Mouse (Mus musculus): ENCODE results near the gene Park7. TPM values are rescaled to one million over a fixed set of nuclear protein-coding genes. Genes with fewer than 3 reads are reported as not detected.

The Park7 gene
- total RNA-seq, 2 experiments from 2014 or later: 339 to 449 TPM

DNA sequence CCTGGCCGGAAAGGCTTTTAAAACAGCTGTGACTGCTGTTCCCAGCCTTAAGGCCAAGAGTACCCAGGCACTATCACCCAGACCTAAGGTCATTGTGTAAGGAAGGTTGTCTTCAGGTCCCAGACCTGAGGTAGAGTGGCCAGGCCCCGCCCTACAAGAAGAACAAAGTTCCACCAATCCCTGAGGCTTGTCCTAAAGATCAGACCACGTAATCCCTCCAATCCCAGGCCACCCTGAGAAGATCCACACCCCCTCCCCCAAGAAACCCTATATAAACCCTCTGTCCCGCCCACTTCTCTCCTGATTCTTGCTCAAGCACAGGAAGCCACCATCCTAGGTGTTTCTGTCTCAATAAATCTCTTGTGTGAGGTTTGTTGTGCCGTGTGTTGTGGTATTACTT is 33.9 kb downstream of the Park7 start:
- ATAC-seq (replicated peaks; ENCODE audit: poor library complexity): no peak

DNA sequence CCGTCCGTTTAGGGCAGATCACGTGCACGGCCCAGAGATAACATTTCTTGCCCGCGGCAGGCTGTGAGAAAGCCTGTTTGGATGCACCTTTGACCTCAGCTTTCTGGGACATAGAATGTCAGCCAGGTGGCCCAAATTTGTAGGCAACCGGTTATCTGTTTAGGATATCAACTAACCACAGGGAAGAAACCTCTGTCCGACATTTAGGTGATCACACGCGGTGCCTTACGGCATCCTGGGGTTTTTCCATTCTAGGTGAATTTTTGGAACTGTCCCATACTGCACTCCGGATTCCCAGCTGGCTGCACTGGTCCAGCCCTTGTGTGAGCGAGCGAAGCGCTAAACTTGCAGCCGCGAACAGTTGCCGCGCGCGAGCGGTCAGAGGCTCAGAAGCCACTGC is 34.6 kb downstream of the Park7 start:
- no peak for ATAC-seq (replicated peaks; ENCODE audit: poor library complexity)

DNA sequence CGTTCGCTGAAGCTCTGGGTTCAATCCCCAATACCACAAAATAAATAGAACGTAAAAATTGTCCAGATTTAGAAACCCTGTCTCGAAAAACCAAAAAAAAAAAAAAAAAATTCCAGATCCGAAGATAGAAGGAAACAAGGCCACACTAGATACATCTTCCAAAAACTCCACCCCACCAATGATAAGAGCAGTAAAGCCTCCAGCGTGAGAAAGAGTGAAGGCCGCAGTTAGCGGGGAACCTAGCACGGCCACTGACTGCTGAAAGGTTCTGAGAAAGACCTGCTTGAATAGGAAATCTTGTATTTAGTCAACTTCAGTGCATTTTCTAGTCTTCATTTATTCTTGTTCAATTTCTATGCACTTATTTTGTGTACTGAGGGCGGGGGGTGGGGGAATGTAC is 38.8 kb downstream of the Park7 start:
- ATAC-seq (replicated peaks; ENCODE audit: poor library complexity): no peak

DNA sequence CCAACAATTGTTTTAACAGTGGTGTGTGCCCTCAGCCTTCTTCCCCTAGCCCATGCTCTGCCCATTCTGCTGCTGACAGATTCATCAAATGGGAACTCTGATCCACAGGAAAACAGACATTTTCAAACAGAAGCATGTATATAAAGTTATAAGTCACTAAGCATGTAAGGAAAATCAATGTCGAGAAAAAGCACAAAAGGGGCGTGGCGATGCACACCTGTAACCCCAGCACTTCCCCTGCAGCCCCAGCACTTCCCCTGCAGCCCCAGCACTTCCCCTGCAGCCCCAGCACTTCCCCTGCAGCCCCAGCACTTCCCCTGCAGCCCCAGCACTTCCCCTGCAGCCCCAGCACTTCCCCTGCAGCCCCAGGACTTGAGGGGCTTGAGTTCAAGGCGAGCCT is 39.8 kb downstream of the Park7 start:
- 0 out of 2 replicates have a peak, but pooled peaks have one; percentile 14 for ATAC-seq (replicated peaks; ENCODE audit: poor library complexity)

DNA sequence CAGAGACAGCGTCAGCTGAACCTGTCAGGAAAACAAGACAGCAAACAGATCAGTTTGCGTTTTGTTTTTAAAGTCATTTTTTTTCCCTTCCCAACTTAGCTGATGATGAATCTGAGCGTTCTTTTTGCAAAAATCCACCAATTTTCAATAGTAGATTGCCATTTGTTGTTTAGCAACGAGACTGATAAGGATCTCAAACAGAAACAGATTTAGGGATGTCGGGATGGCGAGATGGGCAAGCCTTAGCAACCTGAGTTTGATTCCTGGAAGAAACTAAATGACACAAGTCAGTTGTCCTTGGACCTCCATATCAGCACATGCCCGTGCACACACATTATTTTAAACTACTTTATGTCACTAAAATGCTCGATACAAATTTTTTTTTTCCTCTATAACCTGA is 41.6 kb downstream of the Park7 start:
- ATAC-seq (replicated peaks; ENCODE audit: poor library complexity): no peak

DNA sequence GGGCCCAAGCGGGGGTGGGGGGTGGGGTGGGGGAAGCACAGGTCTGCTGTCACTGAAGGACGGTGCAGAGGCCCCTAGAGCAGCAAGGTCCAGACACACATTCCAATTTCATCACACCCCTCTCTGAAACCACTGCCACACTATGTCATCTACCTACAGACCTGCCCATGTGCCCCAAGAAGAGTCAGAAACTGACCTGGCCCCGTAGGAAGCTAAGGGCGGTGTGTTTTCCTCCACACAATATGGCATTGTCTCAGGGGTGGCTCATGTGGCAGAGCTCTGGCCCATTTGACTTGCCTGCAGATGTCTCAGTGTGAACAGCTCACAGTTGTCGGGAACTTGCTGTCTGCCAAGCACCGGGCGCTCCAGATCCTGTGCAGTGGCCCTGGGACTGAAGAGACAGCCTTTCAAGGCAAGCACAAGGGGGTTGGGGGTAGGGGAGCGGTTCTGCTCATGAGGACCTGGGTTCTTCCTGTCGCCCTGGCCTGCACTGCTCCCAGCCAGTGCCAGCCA is 42.0 kb downstream of the Park7 start:
- ATAC-seq (replicated peaks; ENCODE audit: poor library complexity): no peak

DNA sequence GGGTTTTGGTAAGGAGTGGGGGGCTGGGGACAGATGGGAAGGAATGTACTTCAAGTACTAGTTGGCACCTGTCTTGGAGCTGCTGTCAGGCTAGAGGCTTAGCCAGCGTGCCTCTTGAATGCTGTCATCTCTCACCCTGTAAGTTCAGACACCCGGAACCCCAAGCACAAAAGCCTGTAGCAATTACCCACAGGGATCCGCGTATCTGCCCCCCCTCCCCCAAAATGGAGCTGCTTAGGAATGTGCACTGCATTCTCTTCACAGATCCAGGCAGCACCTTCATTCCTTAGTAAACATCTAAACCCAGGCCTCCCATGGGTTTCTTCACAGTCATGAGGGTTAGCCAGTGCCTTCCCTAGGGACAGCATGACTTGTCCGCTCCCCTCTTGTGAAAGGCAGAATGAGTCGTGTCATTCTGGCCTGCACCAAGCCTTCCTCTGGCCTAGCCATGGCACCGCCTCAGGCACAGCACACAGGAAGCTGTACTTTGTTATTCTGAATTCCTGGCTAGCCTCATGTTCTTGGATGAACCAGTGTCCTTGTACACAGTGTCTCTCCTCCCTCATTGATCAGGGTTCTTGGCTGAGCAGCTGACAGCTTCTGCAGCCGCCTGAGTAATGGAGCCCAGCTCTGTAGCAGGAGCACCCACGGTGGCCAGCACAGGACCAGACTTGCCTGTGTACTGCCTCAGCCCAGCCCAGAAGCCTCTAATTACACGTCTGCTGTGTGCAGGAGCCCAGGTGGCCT is 42.7 kb downstream of the Park7 start:
- ATAC-seq (replicated peaks; ENCODE audit: poor library complexity): no peak

DNA sequence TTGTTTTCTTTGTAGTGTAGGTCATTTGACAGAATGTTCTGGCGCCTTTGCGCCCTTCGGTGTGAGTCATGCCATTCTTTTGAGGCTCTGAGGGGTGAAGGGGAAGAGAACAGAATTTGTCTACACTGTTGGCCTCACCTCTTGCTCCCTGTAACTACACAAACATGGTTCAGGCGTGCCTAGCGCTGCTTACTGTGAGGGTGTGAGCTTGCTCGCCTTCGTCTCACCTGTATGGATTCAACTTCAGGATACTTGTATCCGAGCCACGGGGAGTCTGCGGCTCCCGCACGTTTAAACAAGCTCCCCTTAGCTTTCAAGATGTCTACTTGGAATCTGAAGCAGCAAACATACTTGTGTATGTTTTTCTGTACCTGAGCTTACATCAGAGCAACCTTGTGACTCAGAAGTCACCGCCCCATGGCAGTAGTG is 43.3 kb downstream of the Park7 start:
- ATAC-seq (replicated peaks; ENCODE audit: poor library complexity): no peak

DNA sequence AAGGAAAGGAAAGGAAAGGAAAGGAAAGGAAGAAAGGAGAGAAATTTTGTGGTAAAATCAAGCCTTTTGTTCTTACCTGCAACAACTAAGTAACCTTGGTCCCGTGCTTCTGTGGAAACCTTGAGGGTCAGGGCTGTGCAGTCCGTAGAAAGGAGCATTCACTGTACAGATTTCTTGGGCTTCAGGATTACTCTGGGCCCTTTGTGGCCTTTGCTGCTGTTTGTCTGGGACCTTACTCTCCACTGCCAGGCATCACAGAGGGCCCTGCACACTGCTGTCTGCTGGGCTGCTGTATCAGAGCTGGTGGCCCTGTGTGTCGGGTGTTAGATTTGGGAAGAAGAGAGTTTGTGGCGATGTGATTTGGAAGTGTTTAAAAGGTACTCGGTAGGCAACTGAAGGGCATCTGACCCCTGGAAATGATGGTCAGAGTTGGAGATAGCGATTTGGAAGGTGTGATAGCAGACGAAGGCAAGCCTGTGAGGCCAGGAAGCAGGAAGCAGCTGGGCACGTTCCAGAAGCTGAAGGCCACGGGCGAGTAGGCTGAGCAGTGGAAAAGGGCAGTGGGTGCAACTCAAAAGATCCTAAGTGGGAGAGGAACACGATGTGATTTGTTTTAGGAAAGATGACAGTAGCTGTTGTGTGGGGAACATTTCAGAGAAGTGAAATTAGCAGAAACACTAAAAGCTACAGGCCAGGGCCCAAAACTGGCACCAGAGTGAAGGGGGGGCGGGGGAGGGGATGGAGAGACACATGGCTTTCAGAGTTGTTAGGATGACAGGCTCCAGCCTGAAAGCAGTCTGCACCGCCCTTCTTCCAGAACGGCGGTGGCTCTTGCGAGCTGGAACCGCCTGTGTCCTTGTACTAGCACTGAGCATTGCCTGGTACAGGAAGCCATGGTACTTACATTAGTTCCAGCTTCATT is 44.7 kb downstream of the Park7 start:
- ATAC-seq (replicated peaks; ENCODE audit: poor library complexity): no peak

DNA sequence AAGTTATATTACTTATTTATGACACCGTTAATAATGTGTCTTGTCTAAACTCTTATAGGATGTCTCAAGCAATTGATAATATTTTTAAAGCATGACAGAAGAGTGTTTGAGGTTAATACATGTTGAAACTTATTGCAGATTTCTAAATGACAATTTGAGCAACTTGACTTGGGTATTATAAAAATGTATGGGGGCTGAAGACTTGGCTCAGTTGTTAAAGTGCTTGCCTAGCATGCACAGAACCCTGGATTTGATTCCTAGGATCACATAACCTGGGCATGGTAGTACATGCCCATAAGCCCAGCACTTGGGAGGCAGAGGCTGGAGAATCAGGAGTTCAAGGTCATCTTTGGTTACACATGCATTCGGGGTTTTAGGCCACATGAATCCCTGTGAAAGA is 45.4 kb downstream of the Park7 start:
- ATAC-seq (replicated peaks; ENCODE audit: poor library complexity): no peak

DNA sequence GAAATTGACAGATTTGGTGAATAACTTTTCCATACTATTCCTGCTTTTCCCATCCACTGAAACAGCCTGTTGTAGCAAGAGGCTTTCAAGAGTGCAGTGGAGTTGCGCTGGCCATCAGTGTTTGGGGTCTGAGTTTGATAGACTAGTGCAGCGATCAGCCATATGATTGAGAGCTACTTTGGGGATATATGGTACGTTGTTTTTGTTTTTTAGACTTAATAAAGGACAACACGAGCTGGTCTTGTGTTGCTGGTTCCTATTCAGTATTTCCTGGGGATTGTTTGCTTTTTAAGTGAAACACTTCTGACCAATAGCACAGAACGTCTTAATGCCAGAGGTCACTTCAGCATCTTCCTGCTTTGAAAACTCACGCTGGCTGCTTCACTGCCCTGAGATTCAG is 46.1 kb downstream of the Park7 start:
- ATAC-seq (replicated peaks; ENCODE audit: poor library complexity): no peak

DNA sequence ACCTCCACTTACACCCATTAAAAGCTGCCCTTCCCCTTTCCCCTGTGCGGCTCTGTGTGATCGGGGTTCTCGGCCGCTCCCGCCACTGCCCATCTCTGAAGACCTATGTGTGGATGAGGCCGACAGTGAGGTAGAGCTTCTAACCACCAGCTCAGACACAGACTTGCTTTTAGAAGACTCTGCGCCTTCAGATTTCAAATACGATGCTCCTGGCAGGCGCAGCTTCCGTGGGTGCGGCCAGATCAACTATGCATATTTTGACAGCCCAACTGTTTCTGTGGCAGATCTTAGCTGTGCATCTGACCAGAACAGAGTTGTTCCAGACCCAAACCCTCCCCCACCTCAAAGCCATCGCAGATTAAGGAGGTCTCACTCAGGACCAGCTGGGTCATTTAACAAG is 47.7 kb downstream of the Park7 start:
- no peak for ATAC-seq (replicated peaks; ENCODE audit: poor library complexity)

DNA sequence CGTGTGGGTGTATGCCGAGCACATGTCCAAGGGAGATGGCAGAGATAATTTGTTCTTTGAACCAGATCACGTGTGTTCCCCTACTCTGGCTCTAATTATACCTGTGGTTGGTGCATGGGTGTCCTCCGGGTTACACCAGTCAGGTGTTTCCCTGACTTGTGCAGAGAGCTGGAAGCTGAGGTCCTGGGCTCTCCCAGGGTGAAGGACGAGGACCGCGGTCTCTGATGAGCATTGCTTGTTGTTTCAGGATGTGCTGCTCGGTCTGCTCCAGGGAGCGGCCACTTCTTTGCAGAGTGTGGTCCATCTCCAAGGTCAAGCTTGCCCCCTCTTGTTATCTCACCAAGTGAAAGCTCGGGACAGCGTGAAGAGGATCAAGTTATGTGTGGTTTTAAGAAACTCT is 48.2 kb downstream of the Park7 start:
- ATAC-seq (replicated peaks; ENCODE audit: poor library complexity): no peak

DNA sequence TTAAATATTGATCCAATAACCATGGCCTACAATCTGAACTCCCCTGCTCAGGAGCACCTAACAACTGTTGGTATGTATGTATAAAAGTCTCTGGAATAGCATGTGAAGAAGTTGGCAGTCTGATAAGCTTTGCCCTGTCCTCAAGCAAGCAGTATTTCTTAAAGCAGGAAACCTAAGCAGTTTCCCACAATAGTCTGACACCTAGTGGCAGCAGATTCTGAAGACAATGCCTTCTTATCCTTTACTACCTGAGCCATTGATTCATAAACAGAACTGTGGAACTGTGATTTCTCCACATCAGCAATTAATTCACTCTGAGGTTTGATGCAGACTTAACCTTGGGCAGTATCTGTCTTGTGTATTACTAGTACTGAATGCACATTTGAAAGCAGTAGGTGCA is 48.9 kb downstream of the Park7 start:
- peak; percentile 66 for ATAC-seq (replicated peaks; ENCODE audit: poor library complexity)

DNA sequence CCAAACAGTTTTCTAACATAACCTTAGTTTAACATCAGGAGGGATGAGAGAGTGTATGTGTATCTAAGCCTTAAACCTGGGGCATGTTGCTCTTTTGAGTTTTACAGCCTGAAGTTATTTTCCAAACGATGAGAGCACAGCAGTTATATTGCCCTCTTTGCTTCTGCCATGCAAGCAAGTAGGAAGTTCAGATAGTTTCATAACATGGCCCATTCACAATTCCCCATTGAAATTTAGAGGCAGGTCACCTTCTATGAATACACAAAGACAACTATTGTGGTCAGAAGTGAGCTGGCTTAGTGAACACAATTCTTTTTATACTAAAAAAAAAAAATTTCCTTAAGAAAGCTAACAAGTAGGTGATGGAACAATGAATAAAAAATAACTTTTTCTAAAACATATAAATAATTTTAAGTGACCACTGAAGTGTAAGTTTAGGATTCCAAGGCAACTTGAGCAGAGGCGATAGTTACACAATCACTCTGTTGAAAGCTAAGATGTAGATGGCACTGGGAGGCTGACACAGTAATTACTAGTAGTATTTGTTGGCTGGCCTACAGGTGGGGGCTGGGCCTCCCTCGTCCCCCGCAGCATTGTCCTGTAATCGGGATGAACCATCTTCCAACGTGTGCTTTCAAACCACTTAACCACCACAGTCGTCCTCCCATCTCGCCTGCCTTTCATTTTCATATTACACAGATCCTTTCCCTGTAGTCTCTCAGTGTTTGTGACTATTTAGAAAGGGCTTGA is 51.4 kb downstream of the Park7 start:
- ATAC-seq (replicated peaks; ENCODE audit: poor library complexity): no peak

DNA sequence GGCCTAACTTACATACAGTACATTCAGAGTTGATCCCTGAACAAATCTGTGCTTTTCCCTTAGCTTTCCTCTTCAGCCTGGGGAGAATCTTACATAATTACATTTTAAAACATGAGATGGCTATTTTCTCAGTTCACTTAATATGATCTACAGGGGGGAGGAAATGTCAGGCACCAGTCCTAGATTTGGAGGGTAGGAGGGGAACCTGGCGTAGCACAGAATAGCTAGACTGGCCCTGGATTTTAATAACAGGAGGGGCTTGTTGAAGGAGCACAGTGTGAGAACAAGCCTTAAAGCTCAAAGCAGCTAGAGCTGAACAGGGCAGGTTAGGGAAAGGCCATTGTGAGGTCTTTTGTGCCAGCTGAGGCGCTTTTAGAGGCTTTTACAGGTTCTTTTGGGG is 53.1 kb downstream of the Park7 start:
- ATAC-seq (replicated peaks; ENCODE audit: poor library complexity): no peak

DNA sequence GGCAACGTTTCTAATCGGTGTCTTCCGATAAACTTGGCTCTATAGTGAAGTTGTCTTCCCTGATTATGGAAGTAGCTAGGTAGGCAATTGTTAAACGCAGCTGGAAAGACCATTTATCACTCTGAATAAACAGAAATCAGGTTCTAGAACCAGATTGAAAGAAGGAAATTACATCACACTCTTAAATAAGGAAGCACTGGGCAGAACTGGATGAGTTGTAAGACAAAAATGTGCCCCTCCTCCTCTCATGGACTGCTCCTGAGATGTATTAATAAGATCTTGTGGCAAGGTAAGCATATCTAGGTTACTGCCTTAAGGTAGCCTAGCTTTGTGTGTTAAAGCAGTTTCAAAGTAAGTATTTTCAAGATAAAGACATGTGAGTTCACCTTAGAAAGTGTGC is 53.7 kb downstream of the Park7 start:
- ATAC-seq (replicated peaks; ENCODE audit: poor library complexity): peak; percentile 37; the same call in 1 of the 2 replicates

DNA sequence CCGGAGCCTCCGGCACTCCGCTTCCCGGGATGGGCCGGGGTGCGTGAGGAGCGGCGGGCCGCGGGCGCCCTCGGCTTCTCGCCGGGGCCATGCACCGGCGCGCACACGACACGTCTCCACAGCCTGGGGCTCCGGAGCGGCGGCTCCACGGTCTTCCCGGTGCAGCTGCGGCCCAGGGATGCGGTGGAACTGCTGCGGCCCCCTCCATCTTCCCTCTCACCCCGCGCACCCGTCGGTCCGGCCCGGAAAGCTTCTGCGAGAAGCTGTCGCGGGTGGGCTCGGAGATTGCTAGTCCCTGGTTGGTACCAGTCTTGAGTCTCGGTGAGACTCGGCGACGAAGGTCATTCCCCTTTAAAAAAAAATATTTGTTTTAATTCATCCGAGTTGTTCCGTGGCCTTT is 58.9 kb downstream of the Park7 start:
- ATAC-seq (replicated peaks; ENCODE audit: poor library complexity): no peak

DNA sequence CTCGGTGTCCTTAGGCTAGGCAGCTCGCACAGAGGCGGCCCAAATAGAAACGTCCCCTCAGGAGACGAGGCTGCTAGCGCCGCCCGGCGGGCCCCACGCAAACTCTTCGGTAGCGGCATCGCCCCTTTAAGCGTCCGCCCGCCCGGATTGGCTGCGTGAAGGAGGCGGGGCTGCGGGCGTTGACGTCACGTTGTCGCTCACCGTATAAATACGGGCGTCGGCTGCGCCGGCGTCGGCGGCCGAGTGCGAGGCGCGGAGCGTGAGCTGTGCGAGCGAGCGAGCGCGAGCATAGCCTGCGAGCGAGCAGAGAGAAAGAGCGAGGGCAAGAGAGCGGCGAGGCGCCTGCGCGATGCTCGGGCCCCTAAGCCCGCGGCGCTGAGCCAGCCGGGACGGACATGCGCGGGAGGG is 59.4 kb downstream of the Park7 start:
- ATAC-seq (replicated peaks; ENCODE audit: poor library complexity): peak; percentile 96

DNA sequence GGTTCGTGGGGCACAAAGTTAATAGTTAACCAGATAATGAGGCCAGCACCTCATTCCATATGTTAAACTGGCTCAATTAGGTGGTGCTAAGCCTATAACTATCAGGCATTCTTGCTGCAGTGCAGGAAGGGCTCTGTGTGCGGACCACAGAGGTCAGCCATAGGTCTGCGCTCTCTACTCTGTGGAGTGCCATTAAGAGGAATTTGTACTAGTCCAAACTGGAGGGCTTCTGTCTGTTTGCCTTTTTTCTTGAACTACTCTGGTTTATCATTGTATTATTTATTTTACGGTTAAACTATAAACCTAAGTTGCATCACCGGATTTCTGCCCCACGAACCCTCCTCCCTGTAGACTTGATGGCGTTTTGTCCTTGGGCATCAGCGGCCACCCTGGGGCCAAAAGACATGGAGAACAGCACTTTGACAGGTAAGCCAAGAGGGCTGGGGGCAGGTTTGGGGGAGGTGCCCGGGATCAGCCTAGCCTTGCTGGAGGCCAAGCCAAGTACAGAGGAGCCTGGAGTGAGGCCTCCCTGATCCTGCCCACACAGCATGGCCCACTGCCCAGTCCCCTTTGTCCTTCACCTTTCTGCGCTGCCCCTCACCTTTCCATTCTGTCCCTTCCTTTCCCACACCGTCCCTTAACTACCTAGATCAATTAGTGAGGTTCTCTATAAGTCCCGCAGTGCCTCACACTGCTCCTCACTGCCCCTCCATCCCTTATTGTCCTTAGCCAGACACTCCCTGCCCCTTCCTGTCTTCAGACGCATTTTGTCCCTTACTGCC is 60.4 kb downstream of the Park7 start, which contains the start of gene Errfi1:
Gene Errfi1 (plus strand): TSS at position 240 of the 782 bp plus-strand sequence.
- no peak for ATAC-seq (replicated peaks; ENCODE audit: poor library complexity)
